Mouse (Mus musculus): ENCODE measurements at regions not wholly inside any gene's neighbourhood (a gene's known extent, or its start where the extent isn't known, plus 50 kb on each side); places are given as distances from the start of the nearest gene placed in this dataset.
A peak's percentile ranks its signal among the peaks of the same experiment; 100 is the strongest.
"Not testable (repeated sequence)": the region's sequence is repeated elsewhere in the genome, so short reads cannot be mapped to it uniquely, and the experiment has no call there.

DNA sequence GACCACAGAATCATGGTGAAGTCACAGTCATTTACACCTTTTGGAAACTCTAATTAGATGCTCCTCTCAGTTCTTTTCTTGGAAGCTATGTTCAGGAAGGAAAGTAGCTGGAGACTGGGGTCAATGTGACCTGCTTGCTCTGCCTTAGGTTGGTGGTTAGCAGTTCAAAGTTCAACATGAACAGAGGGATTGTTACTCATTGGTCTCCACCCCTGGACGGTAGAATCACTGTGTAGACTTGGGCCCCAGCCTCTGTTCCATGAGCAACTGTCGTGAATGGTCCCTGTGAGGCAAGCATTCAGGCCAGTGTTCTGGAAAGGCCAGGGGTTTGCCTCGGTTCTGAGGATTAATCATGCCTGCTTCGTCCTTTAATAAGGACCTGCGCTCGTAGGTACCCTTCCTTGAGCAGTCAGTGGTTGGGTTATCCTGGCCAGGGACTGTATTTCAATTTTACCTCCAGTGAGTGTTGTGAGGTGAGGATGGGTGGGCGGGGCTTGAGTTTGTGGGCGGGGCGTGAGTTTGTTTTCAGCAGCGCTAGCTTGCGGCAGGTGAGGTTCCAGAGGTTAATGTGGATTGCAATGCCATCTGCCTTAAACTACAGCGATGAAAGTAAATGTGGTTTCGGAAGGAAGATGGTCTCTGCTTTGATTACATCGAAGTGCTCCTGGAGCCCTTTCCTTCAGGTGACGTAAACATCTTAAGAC lies 152.6 kb upstream of the Pou3f3 start:
- no peak for DNase-seq

DNA sequence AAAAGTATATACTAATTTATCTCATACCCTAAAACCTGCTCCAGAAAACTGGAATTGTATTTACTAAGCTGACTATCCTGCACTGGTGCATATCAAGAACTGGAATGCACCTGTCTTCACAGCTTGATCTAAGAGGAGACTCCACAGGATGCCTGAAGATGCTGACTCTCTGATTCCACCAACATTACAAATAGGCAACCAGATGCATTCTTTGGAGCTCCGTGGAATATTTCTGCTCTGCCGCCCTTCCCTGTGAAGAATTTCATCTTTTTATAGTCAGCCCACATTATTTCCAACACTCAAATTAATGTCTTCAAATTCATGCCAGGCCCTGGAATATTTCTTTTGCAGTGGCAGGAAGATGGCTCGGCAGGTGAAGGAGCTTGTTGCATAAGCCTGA lies 148.7 kb upstream of the Pou3f3 start:
- no peak for DNase-seq

DNA sequence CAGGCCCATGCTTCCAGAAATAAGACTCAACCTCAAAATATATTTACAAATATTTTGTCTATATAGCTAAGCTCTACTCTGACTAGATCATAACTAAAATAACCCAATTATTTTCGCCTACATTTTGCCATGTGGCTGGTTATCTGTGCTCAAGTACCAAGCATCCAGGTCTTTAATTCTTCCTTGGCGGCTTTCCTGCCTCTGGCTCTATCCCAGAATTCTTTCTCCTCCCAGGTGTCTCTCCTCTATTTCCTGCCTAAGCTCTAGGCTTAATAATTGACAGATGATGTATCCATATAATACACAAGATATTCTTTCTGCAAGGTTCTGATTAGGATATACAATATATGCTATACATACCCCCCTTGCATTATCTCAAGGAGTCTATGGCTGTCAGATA lies 138.3 kb upstream of the Pou3f3 start:
- no peak for DNase-seq

DNA sequence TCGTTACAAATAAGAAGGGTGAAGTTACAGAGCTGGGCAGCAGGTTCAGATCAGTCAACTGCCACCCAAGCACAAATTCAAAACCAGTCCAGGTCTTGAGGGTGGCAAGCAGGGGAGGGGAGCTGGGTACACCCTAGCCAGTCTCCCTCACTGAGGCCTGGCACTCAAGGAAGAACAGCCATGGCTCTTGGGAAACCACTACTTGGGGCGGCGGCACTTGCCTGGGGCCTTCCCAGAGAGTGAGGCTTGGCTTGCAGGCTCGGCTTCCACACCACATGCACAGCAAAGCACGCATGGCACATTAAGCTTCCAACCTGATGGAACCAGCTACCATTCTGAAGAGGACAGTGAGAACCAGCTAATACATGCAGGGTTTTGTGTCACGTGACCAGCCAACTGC lies 127.9 kb upstream of the Pou3f3 start:
- no peak for DNase-seq

DNA sequence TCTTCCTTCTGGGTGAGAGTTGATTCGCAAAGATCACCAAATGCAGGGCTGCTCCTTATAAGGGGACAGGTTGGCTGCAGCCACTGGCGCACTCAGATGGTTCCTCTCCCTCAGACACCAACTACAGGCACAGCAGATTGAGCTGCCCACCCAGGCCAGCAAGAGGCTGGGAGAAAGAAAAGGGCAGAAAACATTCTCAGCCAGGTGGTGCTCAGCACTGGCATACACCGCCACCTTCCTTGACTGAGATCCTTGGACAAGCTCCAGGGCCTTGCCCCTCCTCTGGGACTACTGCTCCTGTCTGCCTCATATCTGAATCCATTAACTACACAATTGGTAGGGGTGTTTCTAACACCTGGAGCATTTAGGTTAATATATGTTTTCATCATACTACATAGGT lies 110.4 kb upstream of the Pou3f3 start:
- DNase-seq, result no peak

DNA sequence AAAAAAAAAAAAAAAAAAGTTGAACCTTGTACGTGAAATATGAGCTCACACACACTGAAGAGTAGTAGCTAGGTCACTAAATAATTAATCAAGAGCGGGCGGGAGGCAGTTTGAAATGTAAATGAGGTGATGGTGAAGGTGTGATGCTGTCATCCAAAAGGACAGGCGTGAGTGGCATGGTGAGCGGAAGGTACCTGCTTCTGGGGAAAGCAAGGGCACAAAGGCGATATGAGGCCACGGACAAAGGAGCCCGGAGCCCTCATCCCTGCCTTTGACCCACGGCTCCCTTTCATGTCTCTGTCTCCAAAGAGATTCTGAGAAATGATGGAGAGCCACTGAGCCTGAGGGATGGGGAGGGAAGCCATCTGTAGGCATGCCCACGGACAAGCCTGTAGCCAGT lies 107.1 kb upstream of the Pou3f3 start:
- DNase-seq, result no peak

DNA sequence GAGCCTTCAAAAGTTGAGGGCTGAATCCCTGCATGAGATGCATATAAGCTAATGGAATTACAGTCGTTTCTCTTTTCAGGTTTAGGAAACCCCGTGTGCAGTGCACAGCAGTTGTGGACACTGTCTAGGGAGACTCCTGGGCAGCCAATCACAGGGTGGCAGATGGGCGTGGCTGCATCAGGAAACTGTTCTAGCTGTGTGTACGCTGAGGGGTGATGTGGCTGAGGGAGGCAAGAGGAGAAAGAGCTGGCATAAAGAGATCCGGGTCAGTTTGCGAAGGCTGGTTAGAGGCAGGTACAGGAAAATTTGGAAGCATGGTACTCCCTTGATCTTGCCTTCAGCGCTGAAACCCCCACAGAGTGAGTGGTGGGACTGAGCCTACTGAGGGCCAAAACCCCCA lies 106.1 kb upstream of the Pou3f3 start:
- DNase-seq, result no peak

DNA sequence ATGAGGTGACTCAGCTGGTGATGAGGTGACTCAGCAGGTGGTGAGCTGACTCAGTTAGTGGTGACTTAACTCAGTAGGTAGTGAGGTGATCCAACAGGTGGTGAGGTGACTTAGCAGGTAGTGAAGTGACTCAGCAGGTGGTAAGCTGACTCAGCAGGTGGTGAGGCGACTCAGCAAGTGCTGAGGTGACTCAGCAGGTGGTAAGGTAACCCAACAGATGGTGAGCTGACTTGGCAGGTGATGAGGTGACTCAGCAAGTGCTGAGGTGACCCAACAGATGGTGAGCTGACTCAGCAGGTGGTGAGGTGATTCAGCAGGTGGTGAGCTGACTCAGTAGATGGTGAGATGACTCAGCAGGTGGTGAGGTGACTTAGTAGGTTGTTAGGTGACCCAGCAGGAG lies 103.7 kb upstream of the Pou3f3 start:
- DNase-seq, result no peak

DNA sequence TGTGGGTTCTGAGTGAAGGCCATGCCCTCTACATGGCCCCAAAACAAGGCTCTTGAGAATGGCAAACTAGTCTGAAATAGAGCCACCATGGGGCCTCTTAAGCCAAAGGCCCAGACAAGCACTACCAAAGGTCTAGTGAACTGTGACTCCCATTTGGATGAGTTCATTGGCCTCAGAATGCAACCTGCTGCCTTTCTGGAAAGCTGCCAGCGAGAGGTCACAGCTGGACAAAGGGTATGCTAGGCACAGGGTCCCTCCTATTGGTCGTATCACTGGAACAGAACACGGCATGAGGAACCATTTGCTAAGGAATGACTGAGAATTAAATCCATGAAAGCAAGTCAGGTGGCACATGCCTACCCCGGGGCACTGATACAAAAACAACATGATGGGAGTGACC lies 98.5 kb upstream of the Pou3f3 start:
- no peak for DNase-seq

DNA sequence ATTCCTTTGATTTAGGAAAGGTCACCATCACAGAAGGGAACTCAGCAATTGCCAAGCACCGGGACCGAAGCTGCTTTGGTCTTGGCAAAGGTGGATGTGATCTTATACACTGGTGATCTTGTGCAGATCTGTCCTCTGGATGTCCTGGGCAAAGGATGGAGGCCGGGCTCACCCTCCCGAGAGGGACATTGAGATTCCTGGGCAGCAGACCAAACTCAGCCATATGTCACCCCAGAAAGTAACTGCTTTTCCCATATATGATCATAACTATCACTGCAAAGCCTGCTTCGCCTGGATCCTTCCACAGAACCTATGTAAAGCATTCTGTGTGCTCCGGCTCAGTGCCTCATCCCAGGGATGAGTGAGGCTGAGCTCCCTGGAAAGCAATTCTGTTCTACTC lies 96.3 kb upstream of the Pou3f3 start:
- no peak for DNase-seq

DNA sequence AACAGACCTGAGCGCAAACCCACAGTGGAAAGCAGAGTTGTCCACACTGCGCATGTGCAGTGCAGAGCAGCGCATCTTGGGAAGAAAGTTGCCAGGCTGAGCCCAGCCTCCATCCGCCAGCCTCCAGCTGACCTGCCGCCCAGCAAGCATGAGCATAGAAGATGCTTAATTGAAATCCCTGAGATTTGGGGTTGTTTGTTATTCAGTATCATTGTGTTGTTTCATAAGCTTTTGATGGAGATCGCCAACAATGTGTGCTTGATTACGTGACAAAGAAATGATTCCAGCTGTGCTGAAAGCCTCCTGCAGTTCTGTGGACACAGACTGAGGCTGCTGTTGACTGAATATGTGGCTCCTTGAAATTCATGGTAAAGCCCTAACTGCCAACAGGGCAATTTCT lies 89.3 kb upstream of the Pou3f3 start:
- no peak for DNase-seq

DNA sequence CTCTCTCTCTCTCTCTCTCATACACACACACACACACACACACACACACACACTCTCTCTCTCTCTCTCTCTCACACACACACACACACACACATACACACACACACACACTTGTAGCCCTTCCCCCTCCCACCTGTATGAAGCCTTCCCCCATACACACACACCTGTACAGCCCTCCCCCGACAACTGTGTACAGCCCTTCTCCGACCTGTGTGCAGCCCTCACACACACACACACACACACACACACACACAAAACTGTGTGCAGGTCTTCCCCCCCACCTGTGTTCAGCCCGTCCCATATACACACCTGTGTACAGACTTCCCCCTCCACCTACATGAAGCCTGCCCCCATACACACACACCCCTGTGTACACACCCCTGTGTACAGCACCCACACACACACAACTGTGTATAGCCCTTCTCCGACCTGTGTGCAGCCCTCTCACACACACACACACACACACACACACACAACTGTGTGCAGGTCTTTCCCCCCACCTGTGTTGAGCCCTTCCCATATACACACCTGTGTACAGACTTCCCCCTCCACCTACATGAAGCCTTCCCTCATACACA lies 88.0 kb upstream of the Pou3f3 start:
- DNase-seq, result not testable (repeated sequence)

DNA sequence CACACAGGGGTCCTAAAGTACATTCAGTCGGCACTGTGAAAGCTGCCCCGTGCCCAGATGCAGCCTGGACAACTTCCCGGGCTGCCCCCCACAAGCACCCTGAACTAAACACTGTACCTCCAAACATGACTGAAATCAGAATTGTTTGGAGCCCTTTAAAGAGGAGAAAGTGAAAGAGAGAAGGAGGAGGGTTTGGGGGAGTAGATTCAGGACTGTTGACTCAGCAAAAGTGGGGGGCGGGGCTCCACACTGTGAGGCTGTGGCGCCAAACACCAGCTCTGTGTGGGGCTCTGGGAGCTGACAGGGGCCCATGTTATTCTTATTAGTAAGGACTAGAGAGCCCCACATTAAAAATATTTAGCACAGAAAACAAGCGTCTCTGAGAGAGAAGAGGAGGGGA lies 71.8 kb upstream of the Pou3f3 start:
- no peak for DNase-seq

DNA sequence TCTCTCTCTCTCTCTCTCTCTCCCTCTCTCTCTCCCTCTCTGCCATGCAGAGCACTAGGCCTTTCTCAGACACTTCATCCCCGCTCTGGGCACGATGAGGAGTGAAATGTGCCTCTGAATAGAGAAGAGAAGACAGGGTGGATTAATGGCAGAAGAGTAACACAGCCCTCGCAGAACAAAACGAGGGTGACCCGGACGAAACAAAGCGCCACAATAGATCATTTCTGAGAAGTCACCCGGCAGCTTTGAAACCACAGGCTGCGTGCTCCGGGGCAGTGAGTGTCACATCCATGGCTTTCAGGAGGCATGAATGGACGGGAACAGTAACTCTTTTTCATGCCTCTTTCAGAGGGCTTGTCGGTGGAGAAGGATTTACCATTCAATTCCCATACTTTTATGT lies 66.8 kb upstream of the Pou3f3 start:
- DNase-seq, result no peak

DNA sequence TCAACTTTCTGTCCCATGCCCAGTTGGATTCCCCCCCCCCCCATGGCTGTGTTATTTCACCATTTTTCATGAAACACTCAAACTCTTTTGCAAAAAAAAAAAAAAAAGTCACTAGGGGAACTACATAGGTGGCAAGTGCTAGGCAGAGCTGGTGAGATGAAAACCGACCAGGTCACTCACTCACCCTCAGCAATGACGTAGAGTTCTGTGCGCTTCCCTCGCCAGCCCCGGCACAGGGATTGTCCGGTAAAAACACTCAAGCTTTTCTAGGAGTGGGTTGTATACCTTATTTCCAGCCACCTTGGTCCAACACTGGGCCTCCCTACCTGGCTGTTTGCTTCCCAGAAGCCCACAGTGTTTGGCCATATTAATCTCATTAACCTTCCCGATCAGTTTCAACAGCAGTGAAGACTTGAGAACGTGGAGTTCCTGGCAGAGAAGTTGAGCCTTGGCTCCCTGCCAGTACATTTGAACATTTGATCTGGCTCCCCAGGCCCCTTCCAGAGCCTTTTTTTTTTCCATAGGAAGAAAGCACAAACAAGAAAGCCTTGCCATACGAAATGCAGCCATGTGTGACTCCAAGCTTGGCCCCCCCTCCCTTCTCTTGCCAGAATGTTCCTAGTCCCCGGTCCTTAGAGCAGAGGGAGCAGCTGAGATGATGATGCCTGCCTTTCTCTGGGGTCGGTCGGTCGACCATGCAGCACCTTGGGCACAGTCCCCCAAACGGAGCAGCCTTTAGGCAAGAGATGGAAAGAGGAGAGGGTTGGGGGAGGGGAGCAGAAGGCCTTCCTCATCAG lies 65.9 kb upstream of the Pou3f3 start:
- DNase-seq, result peak in 1 of 2 experiments; percentile 9

DNA sequence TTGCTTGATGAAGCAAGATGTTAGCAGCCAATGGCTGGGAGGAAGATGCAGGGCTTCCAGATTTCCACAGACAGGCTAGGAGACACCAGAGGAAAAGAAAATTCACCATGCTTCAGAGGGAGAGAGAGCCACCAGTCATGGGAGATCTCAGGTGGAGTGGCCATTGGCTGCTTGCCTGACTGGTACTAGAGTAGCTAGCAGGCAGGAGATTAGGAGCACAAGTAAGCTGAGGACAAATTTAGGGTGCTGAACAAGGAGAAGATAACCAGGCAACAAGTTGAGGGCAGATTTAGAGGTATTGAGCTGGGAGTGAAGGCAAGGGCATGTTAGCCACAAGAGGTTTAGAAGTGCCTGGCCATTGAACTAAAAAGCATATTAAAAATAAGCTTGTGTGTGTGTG lies 63.3 kb upstream of the Pou3f3 start:
- no peak for DNase-seq

DNA sequence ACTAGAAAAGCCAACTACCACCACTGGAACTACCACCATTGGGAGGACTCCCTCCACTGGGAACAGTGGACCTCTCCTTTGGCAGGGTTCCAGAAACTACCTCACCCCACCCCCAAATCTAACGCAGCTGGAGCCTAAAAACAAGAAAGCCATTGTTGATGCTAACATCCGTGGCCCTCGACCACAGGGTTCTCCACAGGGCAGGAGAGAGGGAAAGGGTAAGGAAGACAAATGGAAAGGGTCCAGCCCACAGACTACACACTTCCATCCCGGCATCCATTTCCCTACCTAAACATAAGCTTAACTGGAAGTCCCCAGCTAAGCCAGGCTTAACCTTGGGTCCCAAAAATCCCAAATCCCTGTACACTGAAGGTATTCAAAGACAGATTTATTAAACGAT lies 59.0 kb upstream of the Pou3f3 start:
- DNase-seq, result no peak
